Mouse (Mus musculus): ENCODE data around the gene Luzp1. TPM values are rescaled to one million over a fixed set of nuclear protein-coding genes. Genes with fewer than 3 reads are reported as not detected.

Luzp1 gene
- 52.0 and 57.7 TPM in 2 replicates for polyA plus RNA-seq (2015; fragmentation: Nextera tagmentation; extraction: Ambion mirVana)

DNA sequence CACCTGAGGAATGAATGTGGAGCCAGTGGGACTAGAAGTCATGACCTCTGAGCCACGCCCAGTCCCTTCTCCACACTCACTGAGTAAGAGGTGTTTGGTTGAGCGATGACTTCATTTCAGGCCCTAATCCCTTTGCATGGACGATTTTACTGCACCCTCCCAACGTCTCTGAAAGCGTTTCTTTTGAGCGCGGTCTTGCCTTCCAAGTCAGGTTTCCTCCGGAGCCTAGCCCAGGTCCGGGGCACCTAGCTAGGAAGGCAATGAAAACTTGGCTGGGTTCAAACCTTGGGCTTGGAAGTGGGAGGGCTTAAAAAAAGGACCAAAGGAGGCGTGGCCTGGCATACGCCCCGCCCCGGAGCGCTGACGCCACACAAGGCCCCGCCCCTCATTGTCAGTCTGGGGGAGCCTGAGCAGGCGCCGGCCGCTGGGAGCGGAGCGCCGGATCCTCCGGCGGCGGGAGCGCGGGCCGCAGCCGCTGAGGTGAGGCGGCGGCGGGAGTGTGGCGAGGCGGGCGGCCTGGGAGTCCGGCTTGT, at the start of gene Luzp1:
TSS of gene Luzp1 (plus strand) at position 391 of the 533 bp plus-strand sequence.
- 2% methylated on average over 36 of the region's 36 CpGs for WGBS

DNA sequence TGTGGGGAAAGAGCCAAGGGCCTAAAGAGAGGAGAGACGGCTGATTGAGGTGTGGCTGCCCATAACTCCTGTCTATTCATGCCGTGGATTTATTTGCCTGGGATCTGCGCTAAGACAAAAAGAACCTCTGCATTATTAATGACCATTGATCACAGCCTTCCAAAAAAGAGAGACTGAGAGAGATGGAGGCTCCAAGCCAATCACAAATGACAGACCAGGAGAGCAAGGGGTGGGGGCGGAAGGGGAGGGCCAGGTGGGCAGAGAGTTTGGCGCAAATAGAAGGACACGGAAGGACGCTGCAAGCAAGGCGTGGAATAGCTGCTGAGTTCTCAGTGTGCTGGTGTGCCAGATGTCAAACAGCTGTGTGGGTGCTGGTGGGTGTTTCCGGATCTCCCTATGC, 46.3 kb upstream of the Luzp1 start, which contains the start of gene Htr1d:
TSS of gene Htr1d (plus strand) at position 301 of the 400 bp plus-strand sequence.
- peak within 1 kb of the TSS; percentile 49 for H3K4me3 ChIP-seq
- peak within 1 kb of the TSS; percentile 53 for H3K9ac ChIP-seq
- no peaks in the 10 kb centered on the region for H3K36me3 ChIP-seq (replicated peaks)
- WGBS, result 68% methylated on average over 9 of the region's 9 CpGs
- no peaks in the 10 kb centered on the region for H3K9me3 ChIP-seq
- peaks cover 35% of the 10 kb centered on the region for H3K27me3 ChIP-seq (replicated peaks)
- H3K27ac ChIP-seq, result no peak within 1 kb of the TSS
- H3K4me2 ChIP-seq, result peak within 1 kb of the TSS; percentile 95
- H3K4me1 ChIP-seq, result peaks cover 15% of the 10 kb centered on the region
- ATAC-seq (replicated peaks), result no peak

More for the DNA sequence above, at the start of gene Luzp1:
- Histone ChIP-seq H3K4me1 (peaks cover 16% of the 10 kb centered on the region), H3K9me3 (no peaks in the 10 kb centered on the region), H3K27me3 (replicated peaks) (peaks cover 3% of the 10 kb centered on the region; the same call in 1 of the 2 replicates), H3K36me3 (replicated peaks) (no peaks in the 10 kb centered on the region), H3K9ac (peak within 1 kb of the TSS; percentile 53), H3K4me3 (peak within 1 kb of the TSS; percentile 95), H3K27ac (peak within 1 kb of the TSS; percentile 96), H3K4me2 (peak within 1 kb of the TSS; percentile 62)
- ATAC-seq (replicated peaks), result peak; percentile 96

DNA sequence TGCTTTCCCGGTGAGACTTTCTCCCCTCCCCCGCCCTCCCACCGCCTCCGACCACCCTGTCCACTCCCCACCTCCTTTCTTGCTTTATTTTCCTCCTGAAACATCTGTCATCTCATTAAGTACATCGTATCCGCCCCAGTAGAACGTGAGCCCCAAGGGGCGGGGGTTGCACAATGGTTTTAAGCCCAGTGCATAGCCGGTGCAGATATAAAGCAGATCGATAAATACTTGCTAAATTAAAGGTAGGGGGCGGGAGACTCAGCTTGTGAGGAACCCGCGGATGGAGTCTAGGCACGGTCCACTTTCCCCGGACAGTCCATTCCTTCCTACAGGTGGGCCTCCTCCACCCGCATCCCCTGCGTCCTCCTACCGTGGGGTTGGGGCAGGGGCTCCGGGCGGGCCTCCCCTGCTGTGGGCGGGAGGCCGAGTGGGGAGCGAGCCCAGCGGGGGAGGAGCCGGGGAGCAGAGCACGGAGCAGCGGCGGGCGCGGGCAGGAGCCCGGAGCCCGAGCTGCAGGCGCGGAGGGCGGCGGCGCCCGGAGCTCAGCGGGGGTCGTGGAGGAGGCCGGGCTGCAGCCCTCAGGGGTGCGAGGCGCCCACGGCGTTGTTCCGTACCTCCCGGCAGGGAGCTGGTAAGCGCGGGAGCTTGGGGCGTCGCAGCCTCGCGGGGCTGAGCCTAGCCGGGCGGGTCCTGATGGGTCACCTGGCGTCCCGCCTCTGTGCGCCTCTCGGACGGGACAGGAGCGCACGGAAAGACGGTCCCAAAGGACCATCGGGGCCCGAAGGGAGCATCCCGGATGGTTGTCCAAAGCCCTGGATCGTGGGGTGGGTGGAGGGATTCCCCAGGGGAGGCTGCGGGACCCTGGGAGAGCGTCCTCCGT, 45.2 kb upstream of the Luzp1 start:
- Histone ChIP-seq H3K9ac (peak overlapping the region; percentile 53), H3K27ac (no peak overlapping the region), H3K36me3 (replicated peaks) (no peaks in the 10 kb centered on the region), H3K9me3 (no peaks in the 10 kb centered on the region), H3K4me1 (peaks cover 15% of the 10 kb centered on the region), H3K4me3 (peak overlapping the region; percentile 49), H3K4me2 (peak overlapping the region; percentile 95), H3K27me3 (replicated peaks) (peaks cover 35% of the 10 kb centered on the region)
- WGBS, result 2% methylated on average over 61 of the region's 70 CpGs
- peak; percentile 50; the same call in 1 of the 2 replicates for ATAC-seq (replicated peaks)

DNA sequence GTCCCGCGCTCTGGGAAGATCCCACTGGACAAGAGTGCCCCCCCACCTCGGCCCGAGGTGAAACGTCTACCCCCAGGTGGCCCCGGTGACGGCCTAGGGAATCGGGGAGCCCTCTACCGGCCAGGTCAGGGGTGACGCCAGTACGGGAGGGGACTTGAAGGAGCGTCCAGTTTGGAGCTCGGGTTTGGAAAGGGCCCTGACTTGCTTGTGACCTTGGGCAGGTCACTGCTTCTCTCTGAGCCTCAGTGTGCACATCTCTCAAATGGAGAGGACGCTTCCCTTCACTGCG, 44.6 kb upstream of the Luzp1 start:
- no peaks in the 10 kb centered on the region for H3K36me3 ChIP-seq (replicated peaks)
- H3K27me3 ChIP-seq (replicated peaks), result peaks cover 37% of the 10 kb centered on the region
- 2% methylated on average over 15 of the region's 15 CpGs for WGBS
- H3K4me1 ChIP-seq, result peaks cover 15% of the 10 kb centered on the region
- H3K27ac ChIP-seq, result no peak overlapping the region
- no peaks in the 10 kb centered on the region for H3K9me3 ChIP-seq
- peak overlapping the region; percentile 95 for H3K4me2 ChIP-seq
- H3K4me3 ChIP-seq, result peak overlapping the region; percentile 49
- H3K9ac ChIP-seq, result peak overlapping the region; percentile 53
- no peak for ATAC-seq (replicated peaks)

DNA sequence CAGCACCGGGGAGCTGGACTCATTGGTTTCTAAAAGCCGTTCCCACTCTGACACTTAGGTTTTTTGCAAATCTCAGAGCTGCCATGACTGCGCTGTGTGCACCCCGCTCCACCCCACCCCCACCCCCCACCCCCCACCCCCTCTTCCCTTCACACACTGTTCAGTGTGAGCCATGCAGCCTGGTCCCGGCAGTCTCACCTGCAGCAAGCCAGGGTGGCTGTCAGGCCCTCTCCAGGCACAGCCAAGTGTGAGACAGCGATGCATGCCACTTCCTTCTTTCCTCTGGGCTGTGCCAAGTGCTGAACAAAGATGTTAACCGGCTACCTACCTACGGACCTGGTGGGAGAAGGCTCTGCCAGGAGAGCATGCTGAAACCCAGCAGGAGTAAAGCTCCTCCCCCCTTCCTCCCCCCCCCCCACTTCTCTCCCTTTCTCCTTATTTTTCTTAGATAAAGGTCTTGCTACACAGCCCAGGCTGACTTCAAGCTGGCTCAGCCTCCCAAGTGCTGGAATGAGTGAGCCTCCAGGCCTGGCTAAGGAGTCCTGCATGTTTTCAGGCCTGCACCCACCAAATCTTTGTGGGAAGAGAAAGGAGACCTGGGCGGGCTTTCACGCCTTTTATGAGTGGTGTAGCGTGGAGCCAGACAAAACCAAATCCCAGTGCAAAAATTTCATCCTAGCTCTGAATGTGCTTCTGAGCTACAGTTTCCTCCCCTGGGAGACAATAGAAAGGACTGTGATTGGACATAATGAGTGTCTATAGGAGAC, 38.8 kb upstream of the Luzp1 start:
- ATAC-seq (replicated peaks), result no peak
- Histone ChIP-seq H3K27me3 (replicated peaks) (0 out of 2 replicates have a peak, but pooled peaks cover 4% of the 10 kb centered on the region), H3K4me3 (no peak overlapping the region), H3K27ac (no peak overlapping the region), H3K9ac (no peak overlapping the region), H3K4me2 (no peak overlapping the region), H3K36me3 (replicated peaks) (no peaks in the 10 kb centered on the region), H3K4me1 (peaks cover 12% of the 10 kb centered on the region), H3K9me3 (no peaks in the 10 kb centered on the region)
- WGBS, result 20% methylated on average over 11 of the region's 11 CpGs

DNA sequence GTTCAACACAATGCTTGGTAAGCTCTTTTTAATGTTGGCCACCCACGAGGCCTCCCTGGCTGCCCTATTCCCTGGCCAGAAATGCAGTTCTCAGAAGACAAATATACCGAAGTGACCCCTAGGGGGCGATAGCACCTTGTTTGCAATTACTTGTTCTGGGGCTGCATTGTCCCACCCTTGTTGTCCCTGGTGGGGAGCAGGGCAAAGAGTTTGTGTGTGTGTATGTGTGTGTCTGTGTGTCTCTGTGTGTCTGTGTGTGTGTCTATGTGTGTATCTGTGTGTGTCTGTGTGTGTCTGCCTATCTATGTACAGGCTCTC, 38.2 kb upstream of the Luzp1 start:
- WGBS, result 0% methylated on average over 3 of the region's 3 CpGs
- no peak; the same call in 1 of the 2 replicates for ATAC-seq (replicated peaks)
- H3K9ac ChIP-seq, result no peak overlapping the region

DNA sequence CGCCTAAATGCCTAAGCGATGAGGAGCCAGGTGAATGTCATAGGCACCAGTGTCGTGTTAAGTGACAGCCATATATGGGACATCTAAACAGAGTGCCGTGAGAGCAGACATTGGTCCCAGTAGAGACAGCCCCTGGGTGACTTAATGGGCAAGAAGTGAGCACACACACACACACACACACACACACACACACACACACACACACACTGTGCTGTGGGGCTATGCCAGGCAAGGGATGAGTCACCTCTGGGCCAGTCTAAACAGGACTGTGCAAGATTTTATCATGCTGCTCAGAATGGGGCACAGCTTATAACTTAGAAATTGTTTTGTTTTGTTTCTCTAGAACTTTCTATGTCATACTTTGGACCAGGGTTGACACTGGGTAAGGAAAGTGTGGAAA, 35.5 kb upstream of the Luzp1 start:
- H3K9ac ChIP-seq, result no peak overlapping the region

More for the DNA sequence above, 38.2 kb upstream of the Luzp1 start:
- 0 out of 2 replicates have a peak, but pooled peaks cover 4% of the 10 kb centered on the region for H3K27me3 ChIP-seq (replicated peaks)
- no peaks in the 10 kb centered on the region for H3K9me3 ChIP-seq
- no peak overlapping the region for H3K27ac ChIP-seq
- H3K36me3 ChIP-seq (replicated peaks), result no peaks in the 10 kb centered on the region
- peaks cover 12% of the 10 kb centered on the region for H3K4me1 ChIP-seq
- H3K4me2 ChIP-seq, result no peak overlapping the region
- H3K4me3 ChIP-seq, result no peak overlapping the region

DNA sequence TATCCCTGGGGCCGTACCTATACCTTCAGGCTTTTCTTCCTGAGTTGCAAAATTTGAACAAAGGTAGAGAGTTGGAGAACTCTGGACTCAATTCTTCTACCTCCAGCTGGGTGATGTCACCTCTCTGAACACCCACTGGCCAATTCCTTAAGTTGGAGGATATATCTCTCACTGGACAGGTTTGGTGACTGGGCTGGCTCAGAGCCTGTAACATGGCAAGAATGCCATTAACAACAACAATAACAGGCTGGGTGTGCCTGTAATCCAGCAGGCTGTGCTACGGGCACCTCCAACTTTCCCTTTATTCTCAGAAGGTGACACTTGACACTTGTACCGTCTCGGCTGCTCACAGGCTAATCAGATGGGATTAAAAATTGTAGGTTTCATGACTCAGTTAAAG, 30.5 kb upstream of the Luzp1 start:
- no peaks in the 10 kb centered on the region for H3K27me3 ChIP-seq (replicated peaks)
- no peak for ATAC-seq (replicated peaks)
- no peaks in the 10 kb centered on the region for H3K36me3 ChIP-seq (replicated peaks)
- H3K4me2 ChIP-seq, result no peak overlapping the region
- H3K9me3 ChIP-seq, result no peaks in the 10 kb centered on the region
- H3K27ac ChIP-seq, result no peak overlapping the region
- H3K4me1 ChIP-seq, result no peaks in the 10 kb centered on the region
- H3K9ac ChIP-seq, result no peak overlapping the region
- 55% methylated on average over 4 of the region's 4 CpGs for WGBS
- H3K4me3 ChIP-seq, result no peak overlapping the region

More for the DNA sequence above, 35.5 kb upstream of the Luzp1 start:
- no peaks in the 10 kb centered on the region for H3K36me3 ChIP-seq (replicated peaks)
- no peak overlapping the region for H3K4me3 ChIP-seq
- peaks cover 12% of the 10 kb centered on the region for H3K4me1 ChIP-seq
- H3K27me3 ChIP-seq (replicated peaks), result 0 out of 2 replicates have a peak, but pooled peaks cover 4% of the 10 kb centered on the region
- no peak for ATAC-seq (replicated peaks)
- H3K4me2 ChIP-seq, result no peak overlapping the region
- H3K27ac ChIP-seq, result no peak overlapping the region
- WGBS, result 97% methylated on average over 4 of the region's 4 CpGs
- H3K9me3 ChIP-seq, result no peaks in the 10 kb centered on the region

DNA sequence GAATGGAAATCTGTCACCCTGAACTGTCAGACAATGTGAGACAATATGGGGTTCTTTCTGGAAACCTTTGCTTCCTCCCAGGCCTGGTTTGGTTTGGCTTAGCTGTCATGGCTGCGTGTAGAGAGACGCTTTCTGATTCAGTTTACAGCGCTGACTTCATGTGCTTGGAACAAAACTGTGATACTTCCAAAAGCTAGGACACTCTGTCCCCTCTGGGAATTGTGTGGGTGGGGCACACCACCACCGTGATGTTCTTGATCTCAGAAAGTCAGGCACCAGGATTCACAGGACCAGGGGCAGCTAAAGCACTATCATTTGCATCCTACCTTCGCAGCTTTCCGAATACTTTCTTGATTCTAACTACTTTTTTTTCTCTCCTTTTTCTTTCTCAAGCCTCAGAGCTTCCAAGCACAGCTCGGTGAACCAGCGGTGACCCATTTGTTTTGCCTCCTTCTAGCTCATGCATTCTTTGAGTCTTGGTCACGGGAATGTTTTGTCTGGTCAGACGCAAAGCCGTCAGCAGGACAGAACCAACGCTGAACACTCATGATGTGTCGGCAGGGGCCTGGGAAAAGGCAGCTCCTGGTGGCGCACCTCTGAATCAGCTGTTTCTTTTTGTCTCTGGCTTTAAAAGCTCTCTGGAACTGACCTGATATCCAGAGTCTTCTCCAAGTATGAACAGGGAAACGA, 28.1 kb upstream of the Luzp1 start:
- WGBS, result 70% methylated on average over 15 of the region's 15 CpGs
- Histone ChIP-seq H3K36me3 (replicated peaks) (no peaks in the 10 kb centered on the region), H3K4me3 (no peak overlapping the region), H3K4me2 (no peak overlapping the region), H3K27ac (no peak overlapping the region), H3K27me3 (replicated peaks) (no peaks in the 10 kb centered on the region), H3K4me1 (no peaks in the 10 kb centered on the region), H3K9me3 (no peaks in the 10 kb centered on the region), H3K9ac (no peak overlapping the region)
- no peak for ATAC-seq (replicated peaks)

DNA sequence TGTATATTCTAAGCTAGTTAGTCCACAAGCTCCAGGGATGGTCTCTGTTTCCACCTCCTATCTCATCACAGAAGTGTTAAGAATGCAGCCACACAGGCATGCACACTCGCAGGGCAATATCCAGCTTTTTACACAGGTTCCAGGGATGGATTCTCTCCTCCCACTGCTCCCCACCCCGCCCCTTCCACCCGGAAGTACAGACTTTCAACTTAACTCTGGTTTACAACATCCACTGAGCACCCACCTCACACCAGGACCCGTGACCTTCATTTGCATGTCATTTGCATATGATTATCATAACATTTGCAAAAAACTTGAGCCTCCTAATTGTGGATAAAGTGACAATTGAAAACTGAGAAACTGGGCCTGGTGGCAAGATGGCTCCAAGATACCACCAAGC, 25.0 kb upstream of the Luzp1 start:
- ATAC-seq (replicated peaks), result no peak
- no peak overlapping the region for H3K9ac ChIP-seq
- no peak overlapping the region for H3K4me3 ChIP-seq
- no peaks in the 10 kb centered on the region for H3K4me1 ChIP-seq
- no peak overlapping the region for H3K27ac ChIP-seq
- no peaks in the 10 kb centered on the region for H3K27me3 ChIP-seq (replicated peaks)
- H3K36me3 ChIP-seq (replicated peaks), result no peaks in the 10 kb centered on the region
- WGBS, result 76% methylated on average over 4 of the region's 4 CpGs
- H3K4me2 ChIP-seq, result no peak overlapping the region
- H3K9me3 ChIP-seq, result no peaks in the 10 kb centered on the region

DNA sequence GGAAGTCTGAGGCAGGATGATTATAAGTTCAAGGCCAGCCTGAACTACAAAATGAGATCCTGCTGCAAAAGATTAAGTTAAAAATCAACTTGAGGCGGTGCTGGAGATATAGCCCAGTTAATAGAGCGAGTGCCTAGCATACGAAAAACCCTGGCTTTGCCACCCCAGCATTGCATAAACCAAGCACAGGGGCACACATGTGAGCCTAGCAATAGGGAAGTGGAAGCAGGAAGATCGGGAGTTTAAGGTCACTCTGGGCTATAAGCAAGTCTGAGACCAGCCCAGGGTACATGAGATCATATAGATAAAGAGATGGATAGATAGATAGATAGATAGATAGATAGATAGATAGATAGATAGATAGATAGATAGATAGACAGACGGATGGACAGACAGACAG, 19.8 kb upstream of the Luzp1 start:
- Histone ChIP-seq H3K4me2 (no peak overlapping the region), H3K27me3 (replicated peaks) (no peaks in the 10 kb centered on the region), H3K4me3 (no peak overlapping the region), H3K4me1 (0 out of 2 replicates have a peak, but pooled peaks cover under 1% of the 10 kb centered on the region), H3K9ac (no peak overlapping the region), H3K27ac (no peak overlapping the region), H3K9me3 (no peaks in the 10 kb centered on the region), H3K36me3 (replicated peaks) (no peaks in the 10 kb centered on the region)
- WGBS, result 92% methylated on average over 5 of the region's 5 CpGs
- no peak for ATAC-seq (replicated peaks)

DNA sequence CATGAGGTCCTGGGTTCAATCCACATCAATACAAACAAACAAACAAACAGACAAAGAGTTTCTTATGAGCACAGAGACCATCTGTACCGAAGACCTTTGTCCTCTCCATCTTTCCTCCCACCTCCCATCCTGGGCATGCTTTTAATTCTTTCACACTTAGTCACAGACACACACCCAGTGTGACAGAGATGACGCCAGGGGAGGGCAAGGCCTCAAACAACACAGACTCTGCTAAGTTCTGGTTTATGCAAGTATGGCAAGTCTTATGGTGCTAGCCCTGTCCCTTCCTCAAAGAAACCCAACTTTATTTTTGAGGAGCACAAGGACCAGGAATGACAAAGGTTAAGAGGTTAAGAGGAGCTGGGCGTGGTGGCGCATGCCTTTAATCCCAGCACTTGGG, 19.3 kb upstream of the Luzp1 start:
- H3K27me3 ChIP-seq (replicated peaks), result no peaks in the 10 kb centered on the region
- no peaks in the 10 kb centered on the region for H3K36me3 ChIP-seq (replicated peaks)
- no peak overlapping the region for H3K4me3 ChIP-seq
- H3K4me1 ChIP-seq, result 0 out of 2 replicates have a peak, but pooled peaks cover 4% of the 10 kb centered on the region
- no peak for ATAC-seq (replicated peaks)
- H3K9me3 ChIP-seq, result no peaks in the 10 kb centered on the region
- H3K9ac ChIP-seq, result no peak overlapping the region
- H3K27ac ChIP-seq, result no peak overlapping the region
- H3K4me2 ChIP-seq, result no peak overlapping the region
- WGBS, result 83% methylated on average over 4 of the region's 4 CpGs
